Mouse (Mus musculus): Measurements from ENCODE around the gene Prkn. TPM values are rescaled to one million over a fixed set of nuclear protein-coding genes. Genes with fewer than 3 reads are reported as not detected.

Gene Prkn
- polyA plus RNA-seq, 1 experiment, result 0.70 TPM

GRCm38 (mm10) chr17:11290183-11290582, 450.0 kb downstream of the Prkn start:
- no peaks in the 10 kb centered on the region for H3K4me1 ChIP-seq (ENCODE audit: control insufficient read depth, insufficient read depth, low read length)
- no peak overlapping the region for H3K4me3 ChIP-seq (ENCODE audit: insufficient read depth, low read length)
- TF ChIP-seq POLR2A (IDR thresholded peaks at IDR 0.05; ENCODE audit: low read depth, low read length) (no peak), CTCF (IDR thresholded peaks at IDR 0.05; ENCODE audit: borderline replicate concordance, insufficient read depth, low read length) (no peak)
- no peak overlapping the region for H3K27ac ChIP-seq (ENCODE audit: insufficient read depth, low read length)

GRCm38 (mm10) chr17:11303116-11303515, 462.9 kb downstream of the Prkn start:
- no peak overlapping the region for H3K4me3 ChIP-seq (ENCODE audit: insufficient read depth, low read length)
- no peak overlapping the region for H3K27ac ChIP-seq (ENCODE audit: insufficient read depth, low read length)
- H3K4me1 ChIP-seq (ENCODE audit: control insufficient read depth, insufficient read depth, low read length), result no peaks in the 10 kb centered on the region
- TF ChIP-seq CTCF (IDR thresholded peaks at IDR 0.05; ENCODE audit: borderline replicate concordance, insufficient read depth, low read length), result no peak
- TF ChIP-seq POLR2A (IDR thresholded peaks at IDR 0.05; ENCODE audit: low read depth, low read length), result no peak

GRCm38 (mm10) chr17:11309843-11310242, 469.7 kb downstream of the Prkn start:
- no peak overlapping the region for H3K27ac ChIP-seq (ENCODE audit: insufficient read depth, low read length)
- H3K4me1 ChIP-seq (ENCODE audit: control insufficient read depth, insufficient read depth, low read length), result no peaks in the 10 kb centered on the region
- no peak for TF ChIP-seq CTCF (IDR thresholded peaks at IDR 0.05; ENCODE audit: borderline replicate concordance, insufficient read depth, low read length)
- TF ChIP-seq POLR2A (IDR thresholded peaks at IDR 0.05; ENCODE audit: low read depth, low read length), result no peak
- no peak overlapping the region for H3K4me3 ChIP-seq (ENCODE audit: insufficient read depth, low read length)

- no peaks in the 10 kb centered on the region for H3K4me1 ChIP-seq (ENCODE audit: control insufficient read depth, insufficient read depth, low read length)
- no peak overlapping the region for H3K27ac ChIP-seq (ENCODE audit: insufficient read depth, low read length)
- TF ChIP-seq POLR2A (IDR thresholded peaks at IDR 0.05; ENCODE audit: low read depth, low read length), result no peak
- TF ChIP-seq CTCF (IDR thresholded peaks at IDR 0.05; ENCODE audit: borderline replicate concordance, insufficient read depth, low read length), result no peak
- no peak overlapping the region for H3K4me3 ChIP-seq (ENCODE audit: insufficient read depth, low read length)
These were observed 474.0 kb downstream of the Prkn start for GRCm38 (mm10) chr17:11314163-11314562.

GRCm38 (mm10) chr17:11315675-11316074, 475.5 kb downstream of the Prkn start:
- TF ChIP-seq POLR2A (IDR thresholded peaks at IDR 0.05; ENCODE audit: low read depth, low read length), result no peak
- TF ChIP-seq CTCF (IDR thresholded peaks at IDR 0.05; ENCODE audit: borderline replicate concordance, insufficient read depth, low read length), result no peak
- Histone ChIP-seq H3K4me3 (ENCODE audit: insufficient read depth, low read length) (no peak overlapping the region), H3K4me1 (ENCODE audit: control insufficient read depth, insufficient read depth, low read length) (no peaks in the 10 kb centered on the region), H3K27ac (ENCODE audit: insufficient read depth, low read length) (no peak overlapping the region)

- TF ChIP-seq CTCF (IDR thresholded peaks at IDR 0.05; ENCODE audit: borderline replicate concordance, insufficient read depth, low read length), result no peak
- TF ChIP-seq POLR2A (IDR thresholded peaks at IDR 0.05; ENCODE audit: low read depth, low read length), result no peak
- Histone ChIP-seq H3K4me3 (ENCODE audit: insufficient read depth, low read length) (no peak overlapping the region), H3K27ac (ENCODE audit: insufficient read depth, low read length) (no peak overlapping the region), H3K4me1 (ENCODE audit: control insufficient read depth, insufficient read depth, low read length) (no peaks in the 10 kb centered on the region)
These were observed 478.8 kb downstream of the Prkn start for GRCm38 (mm10) chr17:11318946-11319345.

GRCm38 (mm10) chr17:11319666-11320360, 479.6 kb downstream of the Prkn start:
- H3K27ac ChIP-seq (ENCODE audit: insufficient read depth, low read length), result no peak overlapping the region
- H3K4me3 ChIP-seq (ENCODE audit: insufficient read depth, low read length), result no peak overlapping the region
- no peaks in the 10 kb centered on the region for H3K4me1 ChIP-seq (ENCODE audit: control insufficient read depth, insufficient read depth, low read length)
- TF ChIP-seq POLR2A (IDR thresholded peaks at IDR 0.05; ENCODE audit: low read depth, low read length) (no peak), CTCF (IDR thresholded peaks at IDR 0.05; ENCODE audit: borderline replicate concordance, insufficient read depth, low read length) (no peak)

GRCm38 (mm10) chr17:11332081-11332480, 491.9 kb downstream of the Prkn start:
- Histone ChIP-seq H3K27ac (ENCODE audit: insufficient read depth, low read length) (no peak overlapping the region), H3K4me3 (ENCODE audit: insufficient read depth, low read length) (no peak overlapping the region), H3K4me1 (ENCODE audit: control insufficient read depth, insufficient read depth, low read length) (no peaks in the 10 kb centered on the region)
- no peak for TF ChIP-seq CTCF (IDR thresholded peaks at IDR 0.05; ENCODE audit: borderline replicate concordance, insufficient read depth, low read length)
- TF ChIP-seq POLR2A (IDR thresholded peaks at IDR 0.05; ENCODE audit: low read depth, low read length), result no peak

- Histone ChIP-seq H3K4me3 (ENCODE audit: insufficient read depth, low read length) (no peak overlapping the region), H3K27ac (ENCODE audit: insufficient read depth, low read length) (no peak overlapping the region), H3K4me1 (ENCODE audit: control insufficient read depth, insufficient read depth, low read length) (no peaks in the 10 kb centered on the region)
- no peak for TF ChIP-seq POLR2A (IDR thresholded peaks at IDR 0.05; ENCODE audit: low read depth, low read length)
- no peak for TF ChIP-seq CTCF (IDR thresholded peaks at IDR 0.05; ENCODE audit: borderline replicate concordance, insufficient read depth, low read length)
These were observed 493.6 kb downstream of the Prkn start for GRCm38 (mm10) chr17:11333741-11334140.

GRCm38 (mm10) chr17:11336156-11336555, 496.0 kb downstream of the Prkn start:
- H3K4me3 ChIP-seq (ENCODE audit: insufficient read depth, low read length), result no peak overlapping the region
- H3K27ac ChIP-seq (ENCODE audit: insufficient read depth, low read length), result no peak overlapping the region
- H3K4me1 ChIP-seq (ENCODE audit: control insufficient read depth, insufficient read depth, low read length), result no peaks in the 10 kb centered on the region
- TF ChIP-seq CTCF (IDR thresholded peaks at IDR 0.05; ENCODE audit: borderline replicate concordance, insufficient read depth, low read length), result no peak
- no peak for TF ChIP-seq POLR2A (IDR thresholded peaks at IDR 0.05; ENCODE audit: low read depth, low read length)
